Mouse (Mus musculus) adrenal gland, adult (tissue): ENCODE measurements around the gene Zfp213.

ENCODE experiments used
- DNase-seq, 2 experiments: peaks; one replicate each; pipeline ENCODE4 v3.0.0; 2022 to 2023; ENCODE audit warnings: low spot score in 1 of 2; ENCODE audit not compliant: inconsistent age in 2 of 2

Zfp213 gene

GRCm38 (mm10) chr17:23574130-23574529, 10.1 kb upstream of the Zfp213 start:
- DNase-seq = no peak

DNA sequence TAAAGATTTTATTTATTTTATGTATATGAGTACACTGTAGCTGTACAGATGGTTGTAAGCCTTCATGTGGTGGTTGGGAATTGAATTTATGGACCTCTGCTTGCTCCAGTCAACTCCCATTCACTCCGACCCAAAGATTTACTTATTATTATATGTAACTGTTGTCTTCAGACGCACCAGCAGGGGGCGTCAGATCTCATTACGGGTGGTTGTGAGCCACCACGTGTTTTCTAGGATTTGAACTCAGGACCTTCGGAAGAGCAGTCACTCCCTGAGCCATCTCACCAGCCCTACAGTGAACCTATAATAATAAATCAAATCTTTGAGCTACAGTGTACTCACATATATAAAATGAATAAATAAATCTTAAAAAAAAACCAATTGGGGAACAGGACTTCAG, 8.0 kb upstream of the Zfp213 start:
- no peak for DNase-seq

DNA sequence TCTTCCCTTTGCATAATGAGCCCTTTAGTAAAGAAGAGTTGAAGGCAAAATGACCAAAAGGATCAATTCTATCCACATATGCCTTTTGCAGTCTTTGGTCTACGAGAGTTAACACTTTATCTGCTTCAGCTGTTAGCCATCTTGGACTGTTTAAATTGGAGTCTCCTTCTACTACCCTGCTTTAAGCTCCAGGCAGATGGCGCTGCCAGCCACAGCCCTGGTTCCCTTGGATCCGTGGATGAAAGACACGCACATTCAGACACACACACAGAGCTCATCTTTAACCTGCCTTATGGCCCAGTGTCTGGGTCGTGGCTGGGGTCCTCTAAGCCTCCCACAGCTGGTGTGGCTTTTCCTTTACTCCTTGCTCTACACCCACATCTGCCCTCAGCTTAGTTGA, 7.0 kb upstream of the Zfp213 start:
- DNase-seq = peak in 1 of 2 experiments; percentile 14

GRCm38 (mm10) chr17:23570017-23570416, 6.0 kb upstream of the Zfp213 start:
- peak in 1 of 2 experiments; percentile 79 for DNase-seq

- DNase-seq = no peak
These were observed 4.3 kb upstream of the Zfp213 start for GRCm38 (mm10) chr17:23568370-23568769.

- DNase-seq = peak in 1 of 2 experiments; percentile 65
These were observed 2.7 kb upstream of the Zfp213 start for GRCm38 (mm10) chr17:23566787-23567186.

DNA sequence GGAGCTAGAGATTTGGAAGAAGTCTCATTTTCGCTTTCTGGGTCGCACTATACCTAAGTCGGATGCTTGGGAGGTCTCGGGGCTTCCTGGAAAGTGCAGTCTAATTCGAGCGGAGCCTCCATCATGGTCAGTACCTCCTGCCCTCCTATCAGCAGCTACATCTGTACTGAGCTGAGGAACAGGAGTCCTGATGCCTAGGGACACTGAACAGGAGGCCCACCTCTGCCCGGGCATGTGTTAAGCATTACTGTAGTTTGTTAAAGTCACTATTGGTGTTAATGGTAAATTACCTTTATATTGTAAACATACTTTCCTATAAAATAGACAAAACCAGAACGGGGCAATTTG, 304 bp upstream of the Zfp213 start:
- DNase-seq = no peak

- peak; percentile 73 to 86 for DNase-seq
These were observed 4.3 kb downstream of the Zfp213 start for GRCm38 (mm10) chr17:23559767-23560166.

- peak in 1 of 2 experiments; percentile 53 for DNase-seq
These were observed 8.7 kb downstream of the Zfp213 start for GRCm38 (mm10) chr17:23555243-23555916.

DNA sequence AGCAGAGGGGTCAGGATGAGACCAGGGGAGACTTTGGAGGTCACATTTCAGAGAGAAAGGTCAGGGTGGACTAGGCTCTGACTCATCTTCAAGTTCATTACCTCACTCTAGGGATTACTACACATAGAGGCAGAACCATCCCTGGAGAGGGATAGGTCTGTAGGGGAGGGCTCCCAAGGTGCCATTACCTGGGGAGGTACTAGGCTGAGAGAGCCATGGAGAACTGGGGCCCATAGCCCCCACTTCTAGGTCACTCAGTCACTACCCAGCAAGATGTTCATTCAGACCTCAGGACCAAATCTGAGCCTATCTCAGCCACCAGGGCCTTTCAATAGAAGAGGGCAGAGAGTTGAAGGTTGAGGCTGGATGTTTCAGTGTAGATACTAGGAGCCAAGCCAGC, 9.7 kb downstream of the Zfp213 start:
- peak in 1 of 2 experiments; percentile 84 for DNase-seq

GRCm38 (mm10) chr17:23553634-23554120, 10.4 kb downstream of the Zfp213 start:
- peak; percentile 88 to 92 for DNase-seq

- peak in 1 of 2 experiments; percentile 79 for DNase-seq
These were observed 11.0 kb downstream of the Zfp213 start for GRCm38 (mm10) chr17:23552896-23553633.

DNA sequence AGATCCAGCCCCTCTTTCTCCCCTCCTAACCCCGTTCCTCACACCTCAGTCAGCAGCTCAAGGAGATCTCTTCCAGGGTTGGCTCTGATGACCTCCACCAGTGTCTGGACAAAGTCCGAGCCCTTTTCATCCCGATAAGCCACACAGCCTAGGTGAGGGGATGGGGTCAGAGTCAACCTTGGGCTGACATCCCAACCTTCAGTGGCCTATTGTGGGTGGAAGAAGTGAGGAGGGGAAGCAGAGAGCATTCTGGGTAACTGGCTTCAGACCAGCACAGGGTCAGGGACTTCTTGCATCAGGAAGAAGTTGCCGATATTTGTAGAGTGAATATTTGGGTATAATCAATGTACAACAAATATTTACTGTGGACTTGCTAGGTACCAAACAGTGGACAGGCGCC, 12.1 kb downstream of the Zfp213 start:
- peak in 1 of 2 experiments; percentile 81 for DNase-seq

- DNase-seq = peak in 1 of 2 experiments; percentile 54
These were observed 12.6 kb downstream of the Zfp213 start for GRCm38 (mm10) chr17:23551416-23551815.

- no peak for DNase-seq
These were observed 13.2 kb downstream of the Zfp213 start for GRCm38 (mm10) chr17:23550856-23551255.

GRCm38 (mm10) chr17:23550188-23550791, 13.7 kb downstream of the Zfp213 start:
- DNase-seq = peak; percentile 93 to 99

- peak in 1 of 2 experiments; percentile 65 for DNase-seq
These were observed 14.6 kb downstream of the Zfp213 start for GRCm38 (mm10) chr17:23549441-23549840.

- DNase-seq = peak; percentile 88 to 97
These were observed 15.4 kb downstream of the Zfp213 start for GRCm38 (mm10) chr17:23548615-23549014.

GRCm38 (mm10) chr17:23547681-23548443, 16.2 kb downstream of the Zfp213 start:
- peak in 1 of 2 experiments; percentile 26 for DNase-seq

DNA sequence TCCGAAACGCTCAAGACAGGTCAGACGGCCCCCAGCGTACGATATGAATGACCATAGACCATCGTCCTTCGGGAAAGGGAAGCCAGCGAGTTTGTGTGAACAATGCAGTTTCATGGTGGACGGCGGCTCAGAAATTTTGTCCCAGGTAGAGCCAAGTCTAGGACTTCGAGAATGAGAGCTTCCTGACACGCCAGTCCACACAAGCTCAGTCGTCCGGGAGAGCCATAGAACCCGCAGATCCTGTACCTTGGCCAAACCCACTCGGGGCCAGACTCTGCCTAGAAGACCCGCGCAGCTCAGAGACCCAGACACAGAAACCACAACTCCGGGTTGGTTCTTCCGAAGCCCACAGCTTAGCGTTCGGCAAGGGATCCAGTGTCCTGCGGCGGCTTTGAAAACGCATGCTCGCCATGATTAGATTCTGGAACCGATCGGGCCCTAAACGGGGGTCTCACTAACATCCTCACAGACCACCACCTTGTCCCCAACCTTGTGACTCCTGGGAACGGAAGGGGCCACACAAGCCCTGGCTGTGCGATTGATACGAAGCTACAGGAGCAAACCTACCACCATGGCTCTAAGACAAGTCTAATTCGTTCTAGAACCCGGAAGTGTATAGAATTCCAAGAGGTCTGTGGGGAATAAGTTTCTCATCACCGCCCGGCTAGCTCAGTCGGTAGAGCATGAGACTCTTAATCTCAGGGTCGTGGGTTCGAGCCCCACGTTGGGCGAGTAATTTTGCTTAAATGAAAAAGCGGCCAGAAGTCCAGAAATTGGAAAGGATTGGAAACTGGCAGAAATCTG, 17.1 kb downstream of the Zfp213 start:
- DNase-seq = peak; percentile 89 to 99
